Mouse (Mus musculus): Measurements from ENCODE around the gene Slc35a3. TPM values are rescaled to one million over a fixed set of nuclear protein-coding genes. Genes with fewer than 3 reads are reported as not detected.

Slc35a3 gene
- polyA plus RNA-seq, 1 experiment, result 20.1 TPM

GRCm38 (mm10) chr3:116620636-116621370, 91.8 kb downstream of the Slc35a3 start:
- H3K27ac ChIP-seq (ENCODE audit: control insufficient read depth, insufficient read depth, low read depth, low read length), result no peak overlapping the region
- TF ChIP-seq POLR2A (IDR thresholded peaks at IDR 0.05; ENCODE audit: control insufficient read depth, low read depth, low read length) (no peak), CTCF (IDR thresholded peaks at IDR 0.05; ENCODE audit: control insufficient read depth, insufficient read depth, insufficient replicate concordance, low read depth, low read length) (no peak)
- no peaks in the 10 kb centered on the region for H3K4me1 ChIP-seq (ENCODE audit: control insufficient read depth, insufficient read depth, low read length)
- peaks cover 1% of the 10 kb centered on the region; the same call in 1 of the 2 replicates for H3K36me3 ChIP-seq (ENCODE audit: control insufficient read depth, insufficient read depth, low read length)
- H3K4me3 ChIP-seq (ENCODE audit: control insufficient read depth, low read depth, low read length), result no peak overlapping the region
- H3K27me3 ChIP-seq (ENCODE audit: control insufficient read depth, insufficient read depth, low read length), result no peaks in the 10 kb centered on the region

Other genes starting within 250 kb of the Slc35a3 start
- gene Rtca, start 204.6 kb downstream of the Slc35a3 start, polyA plus RNA-seq (2012; rRNA removed), result 98.8 and 100 TPM in 2 replicates
- gene Dbt, start 199.8 kb downstream of the Slc35a3 start, polyA plus RNA-seq (2012; rRNA removed), result 2.2 and 2.6 TPM in 2 replicates
- gene Lrrc39, start 149.9 kb downstream of the Slc35a3 start, polyA plus RNA-seq (2012; rRNA removed), result 0.02 TPM in 1 of 2 replicates, not detected in the other
- 21.4 and 22.8 TPM in 2 replicates for gene Sass6, start 117.8 kb downstream of the Slc35a3 start, polyA plus RNA-seq (2012; rRNA removed)
- gene Trmt13, start 98.2 kb downstream of the Slc35a3 start, polyA plus RNA-seq (2012; rRNA removed), result 4.8 and 5.0 TPM in 2 replicates
- gene Mfsd14a, start 50.2 kb downstream of the Slc35a3 start, polyA plus RNA-seq (2012; rRNA removed), result 115 and 145 TPM in 2 replicates
- gene Gm43191, start 31.6 kb downstream of the Slc35a3 start, polyA plus RNA-seq (2012; rRNA removed), result 0.19 TPM in 1 of 2 replicates, not detected in the other
- 2.8 and 3.2 TPM in 2 replicates for gene Agl, start 95.3 kb upstream of the Slc35a3 start, polyA plus RNA-seq (2012; rRNA removed)
- 0.58 and 0.66 TPM in 2 replicates for gene Frrs1, start 146.6 kb upstream of the Slc35a3 start, polyA plus RNA-seq (2012; rRNA removed)

Measured in testis, adult 2 months (tissue).